10 mouse cellular contexts compared by ENCODE assay signal in genomic region chr10:80357336-80357735, GRCm38 (mm10). TPM values are rescaled to one million over a fixed set of nuclear protein-coding genes. Genes with fewer than 3 reads are reported as not detected.
DNase-seq lines count a peak whose midpoint lies in the region; ATAC-seq lines count a peak whose summit lies in the region.
"Had no signal": no experiment of that assay in that cellular context is flagged by ENCODE, and none has a peak within 500 bp of the region (broad histone marks: within the 10 kb centered on the region; RNA-seq: fewer than 3 reads in every experiment).

No protein-coding gene starts in this region.

- WGBS in embryonic facial prominence, embryonic 15.5 days: 33% methylated on average over 7 of the region's 7 CpGs
- 35% methylated on average over 7 of the region's 7 CpGs for WGBS in hindbrain, embryonic 14.5 days
- WGBS in midbrain, embryonic 15.5 days: 26% methylated on average over 7 of the region's 7 CpGs

- peak; percentile 62 for DNase-seq in layer of hippocampus, adult 9-11 months
- DNase-seq in layer of hippocampus, adult 8-10 months (ENCODE audit: low spot score in 2 of 2): no peak
- no peak for DNase-seq in hindbrain, embryonic 14.5 days (ENCODE audit: low spot score)
- no peak for DNase-seq in adrenal gland, postnatal 10 days
- DNase-seq: thymus, postnatal 25 days had no signal

- 0 out of 2 replicates have a peak overlapping the region, but pooled peaks have one; percentile 42 for H3K4me3 ChIP-seq in embryonic facial prominence, embryonic 15.5 days (replicated peaks)
- H3K4me3 ChIP-seq in hindbrain, embryonic 14.5 days (replicated peaks; ENCODE audit: low read length): peak overlapping the region; percentile 25
- H3K4me3 ChIP-seq in midbrain, embryonic 15.5 days: peak overlapping the region; percentile 38

- H3K4me2 ChIP-seq in embryonic facial prominence, embryonic 15.5 days (replicated peaks): peak overlapping the region; percentile 51
- peak overlapping the region; percentile 54 for H3K4me2 ChIP-seq in hindbrain, embryonic 14.5 days (replicated peaks)
- peak overlapping the region; percentile 62 for H3K4me2 ChIP-seq in midbrain, embryonic 15.5 days

- H3K27ac ChIP-seq in embryonic facial prominence, embryonic 15.5 days (replicated peaks): no peak overlapping the region
- no peak overlapping the region for H3K27ac ChIP-seq in hindbrain, embryonic 14.5 days
- H3K27ac ChIP-seq in midbrain, embryonic 15.5 days: no peak overlapping the region

- H3K27me3 ChIP-seq in embryonic facial prominence, embryonic 15.5 days: peaks cover 77% of the 10 kb centered on the region
- H3K27me3 ChIP-seq in hindbrain, embryonic 14.5 days (ENCODE audit: control insufficient read depth, insufficient read depth, low read length): peaks cover 72% of the 10 kb centered on the region
- H3K27me3 ChIP-seq in midbrain, embryonic 15.5 days (replicated peaks): peaks cover 65% of the 10 kb centered on the region

- ATAC-seq in embryonic facial prominence, embryonic 15.5 days (ENCODE audit: insufficient number of reproducible peaks, low FRiP score, low TSS enrichment, low read depth): no peak
- no peak for ATAC-seq in hindbrain, embryonic 14.5 days (ENCODE audit: low FRiP score)
- peak; percentile 12; the same call in 1 of the 2 replicates for ATAC-seq in midbrain, embryonic 15.5 days (replicated peaks)
- no peak for ATAC-seq in activated CD4-positive, CD25-positive, alpha-beta regulatory T cell, adult 4 months

- H3K9ac ChIP-seq in embryonic facial prominence, embryonic 15.5 days: no peak overlapping the region
- H3K9ac ChIP-seq in hindbrain, embryonic 14.5 days: 0 out of 2 replicates have a peak overlapping the region, but pooled peaks have one; percentile 42
- no peak overlapping the region; the same call in 1 of the 2 replicates for H3K9ac ChIP-seq in midbrain, embryonic 15.5 days

- H3K36me3 ChIP-seq in embryonic facial prominence, embryonic 15.5 days: no peaks in the 10 kb centered on the region
- H3K36me3 ChIP-seq in hindbrain, embryonic 14.5 days (replicated peaks; ENCODE audit: control insufficient read depth, insufficient read depth): no peaks in the 10 kb centered on the region
- H3K36me3 ChIP-seq in midbrain, embryonic 15.5 days (replicated peaks): no peaks in the 10 kb centered on the region

- no peaks in the 10 kb centered on the region for H3K9me3 ChIP-seq in embryonic facial prominence, embryonic 15.5 days (replicated peaks)
- H3K9me3 ChIP-seq in hindbrain, embryonic 14.5 days (ENCODE audit: control insufficient read depth, low read length): no peaks in the 10 kb centered on the region
- no peaks in the 10 kb centered on the region for H3K9me3 ChIP-seq in midbrain, embryonic 15.5 days

- peaks cover 31% of the 10 kb centered on the region for H3K4me1 ChIP-seq in embryonic facial prominence, embryonic 15.5 days
- H3K4me1 ChIP-seq in hindbrain, embryonic 14.5 days (replicated peaks; ENCODE audit: control insufficient read depth, insufficient read depth, low read length): no peaks in the 10 kb centered on the region; the same call in 1 of the 2 replicates
- peaks cover 25% of the 10 kb centered on the region for H3K4me1 ChIP-seq in midbrain, embryonic 15.5 days

RNA-seq across cellular contexts. Expression of gene Plk5, which starts 1.1 kb away (rescaled TPM):
- 10 to 100 TPM; 18.0 to 36.4 (median 30.4) TPM for total RNA-seq in layer of hippocampus, adult 8-10 months (2022)
- polyA plus RNA-seq in embryonic facial prominence, embryonic 15.5 days (2015; fragmentation: Nextera tagmentation; extraction: Ambion mirVana): 2.0 and 2.2 TPM in 2 replicates
- polyA plus RNA-seq in hindbrain, embryonic 14.5 days (2014; fragmentation: Nextera tagmentation; extraction: Ambion mirVana): 3.6 and 4.1 TPM in 2 replicates
- polyA plus RNA-seq in midbrain, embryonic 15.5 days (2015; fragmentation: Nextera tagmentation; extraction: Ambion mirVana): 6.2 TPM in 2 replicates
- not detected for polyA plus RNA-seq in activated CD4-positive, CD25-positive, alpha-beta regulatory T cell, adult 4 months (2017; shearing (Covaris generic))
- under 1 TPM in 1 of 2 experiments, not detected in 1; 0.12 TPM for total RNA-seq in adrenal gland, postnatal 10 days (2021)
- total RNA-seq: megakaryocyte progenitor cell, adult 5-6 weeks had no signal
- polyA plus RNA-seq: heart, embryonic 14.5 days had no signal

RNA-seq across cellular contexts. Expression of gene Adamtsl5, which starts 9.1 kb away (rescaled TPM):
- 1 to 10 TPM; 5.8 to 7.4 (median 6.7) TPM for total RNA-seq in layer of hippocampus, adult 8-10 months (2022)
- 11.5 and 11.6 TPM in 2 replicates for polyA plus RNA-seq in embryonic facial prominence, embryonic 15.5 days (2015; fragmentation: Nextera tagmentation; extraction: Ambion mirVana)
- polyA plus RNA-seq in hindbrain, embryonic 14.5 days (2014; fragmentation: Nextera tagmentation; extraction: Ambion mirVana): 0.84 and 0.90 TPM in 2 replicates
- 0.67 and 0.79 TPM in 2 replicates for polyA plus RNA-seq in midbrain, embryonic 15.5 days (2015; fragmentation: Nextera tagmentation; extraction: Ambion mirVana)
- not detected for polyA plus RNA-seq in activated CD4-positive, CD25-positive, alpha-beta regulatory T cell, adult 4 months (2017; shearing (Covaris generic))
- total RNA-seq in adrenal gland, postnatal 10 days (2021): 10 to 100 TPM in 1 of 2 experiments, 1 to 10 TPM in 1; 7.6 to 18.7 TPM

RNA-seq across cellular contexts. Expression of gene Reep6, which starts 27.6 kb away (rescaled TPM):
- total RNA-seq in layer of hippocampus, adult 8-10 months (2022): 10 to 100 TPM in 2 of 4 experiments, 1 to 10 TPM in 2; 9.2 to 12.3 (median 10.2) TPM
- polyA plus RNA-seq in embryonic facial prominence, embryonic 15.5 days (2015; fragmentation: Nextera tagmentation; extraction: Ambion mirVana): 10.7 and 13.7 TPM in 2 replicates
- polyA plus RNA-seq in hindbrain, embryonic 14.5 days (2014; fragmentation: Nextera tagmentation; extraction: Ambion mirVana): 5.3 and 5.8 TPM in 2 replicates
- 5.5 TPM in 2 replicates for polyA plus RNA-seq in midbrain, embryonic 15.5 days (2015; fragmentation: Nextera tagmentation; extraction: Ambion mirVana)
- polyA plus RNA-seq in activated CD4-positive, CD25-positive, alpha-beta regulatory T cell, adult 4 months (2017; shearing (Covaris generic)): not detected
- 10 to 100 TPM; 38.4 to 61.8 TPM for total RNA-seq in adrenal gland, postnatal 10 days (2021)

RNA-seq across cellular contexts. Expression of gene Pcsk4, which starts 28.0 kb away (rescaled TPM):
- total RNA-seq in layer of hippocampus, adult 8-10 months (2022): 1 to 10 TPM; 3.3 to 6.4 (median 4.1) TPM
- polyA plus RNA-seq in embryonic facial prominence, embryonic 15.5 days (2015; fragmentation: Nextera tagmentation; extraction: Ambion mirVana): 4.2 and 5.2 TPM in 2 replicates
- polyA plus RNA-seq in hindbrain, embryonic 14.5 days (2014; fragmentation: Nextera tagmentation; extraction: Ambion mirVana): 4.4 and 4.7 TPM in 2 replicates
- polyA plus RNA-seq in midbrain, embryonic 15.5 days (2015; fragmentation: Nextera tagmentation; extraction: Ambion mirVana): 4.4 and 5.8 TPM in 2 replicates
- 10 to 100 TPM in 1 of 2 experiments, 1 to 10 TPM in 1; 6.7 to 11.9 TPM for polyA plus RNA-seq in activated CD4-positive, CD25-positive, alpha-beta regulatory T cell, adult 4 months (2017; shearing (Covaris generic))
- total RNA-seq in adrenal gland, postnatal 10 days (2021): 1 to 10 TPM; 4.1 to 7.6 TPM

RNA-seq across cellular contexts. Expression of gene Mex3d, which starts 30.1 kb away (rescaled TPM):
- total RNA-seq in layer of hippocampus, adult 8-10 months (2022): 10 to 100 TPM; 17.0 to 19.6 (median 18.3) TPM
- 7.2 and 8.4 TPM in 2 replicates for polyA plus RNA-seq in embryonic facial prominence, embryonic 15.5 days (2015; fragmentation: Nextera tagmentation; extraction: Ambion mirVana)
- 12.3 and 13.3 TPM in 2 replicates for polyA plus RNA-seq in hindbrain, embryonic 14.5 days (2014; fragmentation: Nextera tagmentation; extraction: Ambion mirVana)
- 18.3 and 18.8 TPM in 2 replicates for polyA plus RNA-seq in midbrain, embryonic 15.5 days (2015; fragmentation: Nextera tagmentation; extraction: Ambion mirVana)
- 1 to 10 TPM in 1 of 2 experiments, under 1 TPM in 1; 0.62 to 1.2 TPM for polyA plus RNA-seq in activated CD4-positive, CD25-positive, alpha-beta regulatory T cell, adult 4 months (2017; shearing (Covaris generic))
- 10 to 100 TPM; 19.6 to 21.8 TPM for total RNA-seq in adrenal gland, postnatal 10 days (2021)
